Mouse (Mus musculus) bone marrow macrophage, adult 2 months (primary cell): ENCODE results near the gene Cript. TPM values are rescaled to one million over a fixed set of nuclear protein-coding genes. Genes with fewer than 3 reads are reported as not detected.
"Not testable (repeated sequence)": the region's sequence is repeated elsewhere in the genome, so short reads cannot be mapped to it uniquely, and the experiment has no call there.

Experiments used
- H3K27ac ChIP-seq: 2 replicates; pipeline ENCODE4 v1.5.1; 2012; ENCODE audit warnings: low read depth, low read length; ENCODE audit not compliant: insufficient read depth
- H3K4me1 ChIP-seq: 2 replicates; pipeline ENCODE4 v1.6.1; 2012; ENCODE audit warnings: low read length; ENCODE audit not compliant: control insufficient read depth, insufficient read depth
- H3K4me3 ChIP-seq: 2 replicates; pipeline ENCODE4 v1.5.1; 2012; ENCODE audit warnings: mild to moderate bottlenecking, low read length, moderate library complexity; ENCODE audit not compliant: insufficient read depth
- CTCF ChIP-seq: IDR thresholded peaks from 2 replicates; pipeline ENCODE4 v1.5.1; 2012; ENCODE audit warnings: low read depth, mild to moderate bottlenecking, low read length, moderate library complexity
- POLR2A ChIP-seq: IDR thresholded peaks from 2 replicates; pipeline ENCODE4 v1.6.1; 2012; ENCODE audit warnings: mild to moderate bottlenecking, low read depth, low read length, borderline replicate concordance
- polyA plus RNA-seq: library from polyadenylated mRNA; stranded (reverse); fragments of >200 nt; gene quantifications from 2 replicates; pipeline ENCODE4 v1.2.4, GENCODE M21; 2012; ENCODE audit not compliant: missing spikeins, insufficient read depth, insufficient read length

The Cript gene
- polyA plus RNA-seq, 1 experiment: 60.7 TPM

DNA sequence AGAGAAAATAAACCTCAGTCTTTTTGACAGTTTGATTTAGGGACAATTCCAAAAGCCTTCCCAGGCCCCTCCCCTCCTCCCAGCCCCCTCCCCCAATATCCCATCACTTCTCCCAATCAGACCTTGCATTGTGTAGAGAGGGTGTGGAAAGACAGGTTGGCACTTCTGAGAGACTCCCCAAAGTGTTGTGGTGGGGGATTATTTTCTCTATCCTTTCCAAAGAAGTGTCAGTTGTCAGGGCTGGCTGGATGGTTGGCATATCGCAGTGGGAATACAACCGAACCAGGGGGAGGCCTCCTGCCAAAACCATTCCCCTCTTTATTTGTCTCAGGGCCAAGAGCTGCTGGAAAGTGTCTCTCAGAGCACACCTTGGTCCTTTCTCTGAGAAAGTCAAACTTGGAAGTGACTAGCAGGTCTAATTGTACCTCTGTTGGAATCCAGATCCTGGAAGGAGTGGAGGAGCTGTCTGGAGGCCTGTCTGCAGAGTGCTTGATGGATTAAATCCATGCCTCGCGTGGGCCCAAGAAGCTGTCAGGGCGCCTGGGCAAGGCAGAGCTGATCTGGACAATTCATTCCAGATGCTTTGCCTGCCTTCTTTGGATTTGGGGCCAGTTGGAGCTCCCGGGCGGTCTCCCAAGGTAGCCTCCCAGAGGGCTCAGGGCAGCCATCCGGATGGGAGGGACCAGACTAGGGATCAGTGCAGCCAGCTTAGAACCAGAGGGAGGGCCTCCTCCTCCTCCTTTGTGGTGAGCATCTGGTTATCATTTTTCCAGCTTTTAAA, 32.3 kb downstream of the Cript start:
- H3K27ac ChIP-seq: no peak overlapping the region
- H3K4me3 ChIP-seq: no peak overlapping the region
- TF ChIP-seq POLR2A: no peak
- no peak for TF ChIP-seq CTCF
- H3K4me1 ChIP-seq: peaks cover 27% of the 10 kb centered on the region

DNA sequence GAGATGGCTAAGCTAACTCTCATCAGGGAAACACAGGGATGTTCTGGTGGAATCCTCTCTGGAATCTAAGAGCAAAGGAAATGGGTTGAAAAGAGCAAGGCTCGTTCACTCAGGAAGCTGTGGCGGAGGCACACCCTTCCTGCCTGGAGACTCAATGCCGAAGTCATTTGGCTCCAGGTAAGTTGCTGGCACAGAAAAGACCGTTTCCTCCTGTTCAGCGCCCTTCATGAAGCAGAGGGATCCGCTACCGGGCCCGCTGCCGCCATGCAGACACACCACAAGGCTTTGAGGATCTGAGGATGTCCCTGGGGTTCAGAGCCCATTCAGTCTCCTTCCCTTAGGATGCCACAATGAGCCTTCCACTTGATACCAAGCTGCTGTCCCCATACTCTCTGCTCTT, 37.3 kb downstream of the Cript start:
- H3K4me3 ChIP-seq: no peak overlapping the region
- peaks cover 5% of the 10 kb centered on the region for H3K4me1 ChIP-seq
- TF ChIP-seq POLR2A (no peak), CTCF (no peak)
- H3K27ac ChIP-seq: no peak overlapping the region

- peaks cover 5% of the 10 kb centered on the region for H3K4me1 ChIP-seq
- no peak overlapping the region for H3K27ac ChIP-seq
- TF ChIP-seq POLR2A (no peak), CTCF (no peak)
- no peak overlapping the region for H3K4me3 ChIP-seq
These were observed 38.1 kb downstream of the Cript start for GRCm38 (mm10) chr17:87063461-87063860.

- H3K4me3 ChIP-seq: no peak overlapping the region
- H3K4me1 ChIP-seq: peaks cover 5% of the 10 kb centered on the region
- TF ChIP-seq CTCF (no peak), POLR2A (no peak)
- no peak overlapping the region for H3K27ac ChIP-seq
These were observed 38.6 kb downstream of the Cript start for GRCm38 (mm10) chr17:87063969-87064368.

- no peak overlapping the region for H3K4me3 ChIP-seq
- H3K27ac ChIP-seq: no peak overlapping the region
- peaks cover 4% of the 10 kb centered on the region for H3K4me1 ChIP-seq
- TF ChIP-seq CTCF (no peak), POLR2A (no peak)
These were observed 43.6 kb downstream of the Cript start for GRCm38 (mm10) chr17:87068997-87069396.

GRCm38 (mm10) chr17:87072183-87072582, 46.8 kb downstream of the Cript start:
- H3K27ac ChIP-seq, H3K4me3 ChIP-seq, H3K4me1 ChIP-seq: not testable (repeated sequence)

DNA sequence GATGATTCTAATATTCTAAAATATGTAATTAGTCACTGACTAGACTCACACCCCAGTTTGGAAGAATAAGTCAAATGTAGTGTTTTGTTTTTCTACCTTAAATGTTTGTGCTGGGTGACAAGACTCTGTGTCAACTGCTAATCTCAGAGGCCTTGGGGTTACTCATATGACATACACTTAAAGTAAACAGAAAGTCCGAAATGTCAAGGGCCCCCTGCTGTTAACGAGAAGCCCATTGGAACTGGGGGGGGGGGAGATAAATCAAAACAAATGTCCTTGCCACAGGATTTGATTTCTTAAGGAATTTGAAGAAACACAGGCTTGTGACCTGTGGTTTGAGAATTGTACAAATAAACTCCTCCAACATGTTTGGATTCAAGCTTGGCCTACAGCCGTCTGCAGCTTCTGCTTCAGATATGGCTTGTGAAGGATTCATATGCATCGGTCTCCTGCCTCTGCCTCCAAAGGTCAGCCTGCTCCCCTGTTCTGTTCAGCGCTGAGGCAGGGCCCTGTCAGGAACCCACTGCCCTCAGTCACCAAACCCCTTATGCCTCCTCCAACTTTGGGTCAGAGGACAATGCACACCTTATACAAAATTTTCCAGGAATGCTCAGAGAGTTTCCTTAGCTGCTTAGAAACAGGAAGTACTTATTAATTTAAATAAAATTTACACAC, 47.6 kb downstream of the Cript start:
- no peak for TF ChIP-seq CTCF
- TF ChIP-seq POLR2A: no peak
- H3K4me1 ChIP-seq: peaks cover 2% of the 10 kb centered on the region; the same call in 1 of the 2 replicates
- no peak overlapping the region for H3K27ac ChIP-seq
- no peak overlapping the region for H3K4me3 ChIP-seq

DNA sequence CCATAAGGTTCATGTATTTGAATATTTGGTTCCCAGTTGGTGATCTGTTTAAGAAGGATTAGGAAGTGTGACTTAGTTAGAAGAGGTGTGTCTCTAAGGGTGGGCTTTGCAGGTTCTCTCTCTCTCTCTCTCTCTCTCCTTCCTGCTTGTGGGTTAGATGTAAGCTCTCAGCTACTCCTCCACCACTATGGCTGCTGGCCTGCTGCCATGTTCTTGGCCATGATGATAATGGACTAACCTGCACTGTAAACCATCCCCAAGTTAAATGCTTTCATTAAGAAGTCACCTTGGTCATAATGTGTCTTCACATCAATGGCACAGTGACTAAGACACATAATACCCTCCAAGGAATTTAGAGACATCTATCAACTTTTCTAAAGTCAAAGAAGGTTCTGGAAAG, 48.1 kb downstream of the Cript start:
- Histone ChIP-seq H3K4me1 (peaks cover 2% of the 10 kb centered on the region; the same call in 1 of the 2 replicates), H3K27ac (no peak overlapping the region), H3K4me3 (no peak overlapping the region)
- TF ChIP-seq CTCF (no peak), POLR2A (no peak)

- not testable (repeated sequence) for H3K4me1 ChIP-seq, H3K27ac ChIP-seq, H3K4me3 ChIP-seq
These were observed 52.9 kb downstream of the Cript start for GRCm38 (mm10) chr17:87078217-87078616.

DNA sequence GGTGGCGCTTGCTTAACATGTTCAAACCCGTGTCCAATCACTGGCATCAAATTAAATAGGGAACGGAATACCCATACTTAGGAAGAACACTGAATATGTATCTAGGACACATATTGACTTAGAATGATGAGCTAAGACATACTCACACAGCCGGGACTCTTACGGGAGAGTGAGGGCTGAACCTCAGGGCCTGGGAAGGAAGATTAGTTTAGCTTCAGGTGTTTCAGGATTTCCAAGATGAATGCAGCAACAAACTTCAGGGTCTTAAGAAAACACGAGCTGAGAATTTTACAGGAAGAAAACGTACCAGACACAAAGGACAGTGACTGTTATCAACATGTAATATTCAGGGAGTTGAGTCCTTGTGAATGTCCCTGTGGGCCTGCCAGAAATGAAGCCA, 55.4 kb downstream of the Cript start:
- peaks cover 6% of the 10 kb centered on the region for H3K4me1 ChIP-seq
- H3K27ac ChIP-seq: no peak overlapping the region
- TF ChIP-seq POLR2A (no peak), CTCF (no peak)
- H3K4me3 ChIP-seq: no peak overlapping the region
